Comparison of ENCODE assay signal across 13 mouse cellular contexts in genomic region chr8:39303742-39304336, GRCm38 (mm10).
"Had no signal": no experiment of that assay in that cellular context is flagged by ENCODE, and none has a peak within 500 bp of the region (broad histone marks: within the 10 kb centered on the region; RNA-seq: fewer than 3 reads in every experiment).

No protein-coding gene starts in this region.

- DNase-seq: midbrain, embryonic 14.5 days; right cerebral cortex, postnatal 14 days; thymus, adult 2 months; thymus, postnatal 25 days; thymus, postnatal 4 days had no signal

- H3K9me3 ChIP-seq: limb, embryonic 15.5 days; liver, embryonic 12.5 days; midbrain, embryonic 10.5 days; midbrain, embryonic 12.5 days; neural tube, embryonic 12.5 days; stomach, embryonic 15.5 days had no signal

- ATAC-seq: liver, embryonic 12.5 days had no signal

- H3K4me3 ChIP-seq: limb, embryonic 15.5 days; liver, embryonic 12.5 days; midbrain, embryonic 10.5 days; midbrain, embryonic 12.5 days; neural tube, embryonic 12.5 days; stomach, embryonic 15.5 days had no signal

- H3K4me2 ChIP-seq: limb, embryonic 15.5 days; liver, embryonic 12.5 days; midbrain, embryonic 12.5 days; neural tube, embryonic 12.5 days; stomach, embryonic 15.5 days had no signal

- H3K4me1 ChIP-seq: limb, embryonic 15.5 days; liver, embryonic 12.5 days; midbrain, embryonic 10.5 days; midbrain, embryonic 12.5 days; neural tube, embryonic 12.5 days; stomach, embryonic 15.5 days had no signal

- H3K27ac ChIP-seq: limb, embryonic 15.5 days; liver, embryonic 12.5 days; liver, embryonic 14.5 days; midbrain, embryonic 10.5 days; midbrain, embryonic 12.5 days; neural tube, embryonic 12.5 days; stomach, embryonic 15.5 days; stomach, postnatal 0 days had no signal

- H3K27me3 ChIP-seq: limb, embryonic 15.5 days; liver, embryonic 12.5 days; midbrain, embryonic 12.5 days; neural tube, embryonic 12.5 days; stomach, embryonic 15.5 days had no signal

- H3K36me3 ChIP-seq: limb, embryonic 15.5 days; liver, embryonic 12.5 days; midbrain, embryonic 10.5 days; midbrain, embryonic 12.5 days; neural tube, embryonic 12.5 days; stomach, embryonic 15.5 days had no signal

- H3K9ac ChIP-seq: limb, embryonic 15.5 days; liver, embryonic 12.5 days; liver, embryonic 14.5 days; midbrain, embryonic 12.5 days; neural tube, embryonic 12.5 days; stomach, embryonic 15.5 days had no signal
